Mouse (Mus musculus): Measurements from ENCODE around the gene Pop7.

Gene Pop7

DNA sequence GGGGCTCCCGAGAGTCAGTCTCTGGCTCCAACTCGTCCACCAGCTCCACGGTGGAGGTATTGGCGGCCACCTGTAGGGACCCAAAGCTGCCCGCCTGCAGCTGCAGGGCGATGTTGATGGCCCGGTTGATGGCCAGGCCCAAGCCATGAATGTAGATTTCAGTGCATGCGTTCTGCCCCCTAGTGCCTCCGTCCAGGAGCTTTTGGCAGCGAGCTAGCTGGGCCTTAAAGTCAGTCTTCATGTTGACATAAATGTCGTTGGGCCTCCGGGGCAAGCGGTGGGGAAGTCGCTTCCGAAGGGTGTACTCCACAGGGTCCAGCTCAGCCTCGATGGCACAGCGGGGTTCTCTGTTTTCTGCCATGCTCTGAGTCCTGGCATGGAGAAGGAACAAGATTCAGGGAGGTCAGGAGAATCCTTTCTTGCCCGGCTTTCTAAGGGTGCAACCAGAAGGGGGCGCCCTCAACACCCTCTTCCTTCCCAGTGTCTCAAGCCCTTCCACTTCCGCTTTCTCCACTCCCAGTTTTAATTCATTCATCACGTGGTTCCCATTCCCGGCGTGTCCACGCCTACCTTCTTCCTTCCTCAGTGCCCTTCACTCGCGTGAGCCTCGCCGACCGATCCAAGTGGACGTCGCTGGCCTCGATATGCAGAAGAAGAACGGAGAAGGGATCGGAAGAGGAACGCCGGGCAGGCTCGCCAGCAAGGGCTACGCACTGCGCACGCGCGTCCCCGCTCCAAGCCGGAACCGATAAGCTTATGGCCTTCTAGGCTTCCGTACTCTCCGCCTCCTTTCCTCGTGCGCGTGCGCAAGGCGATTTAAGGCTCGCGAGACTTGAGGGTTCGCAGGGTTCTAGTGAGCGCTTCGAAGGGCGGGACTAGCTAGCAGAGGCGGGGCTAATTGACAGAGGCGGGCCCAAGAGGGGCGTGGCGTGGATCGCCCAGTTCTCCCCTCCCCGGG is at the start of gene Pop7:
Gene Pop7 (minus strand): TSS at position 810 of the 958 bp plus-strand sequence.
- peak; percentile 100 for DNase-seq (ENCODE audit: low read depth)

GRCm38 (mm10) chr5:137551119-137551518 is 48.8 kb upstream of the Pop7 start:
- peak; percentile 32 for DNase-seq (ENCODE audit: low read depth)

GRCm38 (mm10) chr5:137549840-137550239 is 47.5 kb upstream of the Pop7 start:
- peak; percentile 60 for DNase-seq (ENCODE audit: low read depth)

GRCm38 (mm10) chr5:137545596-137545995 is 43.3 kb upstream of the Pop7 start:
- no peak for DNase-seq (ENCODE audit: low read depth)

GRCm38 (mm10) chr5:137544926-137545325 is 42.6 kb upstream of the Pop7 start:
- peak; percentile 30 for DNase-seq (ENCODE audit: low read depth)

- DNase-seq (ENCODE audit: low read depth), result no peak
Observed at GRCm38 (mm10) chr5:137541768-137542540, 39.6 kb upstream of the Pop7 start.

GRCm38 (mm10) chr5:137540991-137541390 is 38.7 kb upstream of the Pop7 start:
- DNase-seq (ENCODE audit: low read depth), result no peak

- DNase-seq (ENCODE audit: low read depth), result peak; percentile 44
Observed at GRCm38 (mm10) chr5:137539291-137539801, 37.0 kb upstream of the Pop7 start.

DNA sequence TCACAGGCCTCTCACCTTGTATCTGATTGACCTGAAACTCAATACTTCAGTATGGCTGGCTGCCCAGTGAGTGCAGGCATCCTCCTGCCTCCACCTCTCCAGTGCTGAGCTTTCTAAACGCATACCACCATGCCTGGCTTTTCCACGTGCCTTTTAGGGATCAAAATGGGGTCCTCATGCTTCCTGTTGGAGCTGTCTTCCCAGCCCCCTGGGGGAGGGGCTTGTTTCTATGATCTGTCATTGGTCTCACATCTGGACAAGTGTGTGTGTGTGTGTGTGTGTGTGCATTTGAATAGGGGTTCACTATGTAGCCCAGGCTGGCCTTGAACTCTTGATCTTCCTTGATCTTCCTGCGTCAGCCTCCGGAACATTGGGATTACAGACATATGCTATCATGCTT is 35.1 kb upstream of the Pop7 start:
- no peak for DNase-seq (ENCODE audit: low read depth)

DNA sequence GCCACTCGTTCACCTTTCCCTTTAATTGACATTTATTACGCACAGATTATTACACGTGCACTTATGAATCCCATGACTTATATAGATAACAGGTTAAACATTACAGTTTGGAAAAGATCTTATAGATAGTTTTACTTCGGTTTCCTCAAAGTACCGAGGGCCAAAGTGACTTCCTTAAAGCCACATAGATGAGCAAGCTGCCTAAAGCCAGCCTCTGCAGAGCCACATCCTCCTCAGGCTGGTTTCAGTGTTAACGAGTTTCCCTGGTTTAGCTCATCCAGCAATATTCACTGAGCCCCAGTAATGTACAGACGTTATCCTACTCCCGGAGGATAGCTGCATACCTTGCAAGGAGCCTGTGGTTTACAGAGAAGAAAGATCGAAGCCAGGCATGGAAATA is 33.0 kb upstream of the Pop7 start:
- DNase-seq (ENCODE audit: low read depth), result no peak

GRCm38 (mm10) chr5:137534762-137535161 is 32.4 kb upstream of the Pop7 start:
- no peak for DNase-seq (ENCODE audit: low read depth)

DNA sequence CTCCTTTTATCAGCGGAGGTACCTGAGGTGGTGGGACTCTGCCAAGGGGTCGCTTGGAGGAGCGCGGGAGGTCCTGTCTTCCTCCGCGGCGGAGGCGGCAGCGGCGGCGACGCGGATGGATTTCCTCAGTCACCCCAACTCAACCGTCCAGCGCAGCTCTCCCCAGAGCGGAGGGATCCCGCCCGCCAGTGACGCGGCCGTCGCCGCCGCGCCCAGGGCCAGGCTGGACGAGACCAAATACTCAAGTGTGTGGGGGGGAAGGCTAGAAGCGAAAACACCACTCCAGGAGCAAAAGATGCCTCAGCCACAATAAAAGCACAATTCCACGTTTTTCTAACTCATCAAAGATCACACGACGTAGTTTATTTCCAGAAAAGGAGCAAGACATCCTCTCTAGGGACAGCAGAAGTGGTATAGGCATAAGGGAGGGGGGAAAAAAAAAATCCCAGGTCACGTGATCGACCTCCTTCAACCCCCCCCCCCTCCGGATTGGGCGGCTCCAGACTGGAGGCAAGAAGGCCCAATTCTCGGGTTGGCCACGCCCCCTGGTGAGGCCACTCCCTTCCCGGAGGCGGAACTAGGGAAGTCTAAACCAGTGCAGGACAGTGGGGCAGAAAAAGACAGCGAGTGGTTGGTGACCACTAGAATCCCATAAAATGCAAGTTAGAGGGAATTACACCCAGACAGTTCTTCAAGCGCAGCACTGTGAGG is 31.0 kb upstream of the Pop7 start, which contains the start of the genes Epo and Gnb2:
Gene Epo (minus strand): TSS at position 126 of the 711 bp plus-strand sequence.
Gene Gnb2 (minus strand): TSS at position 394 of the 711 bp plus-strand sequence.
- peak; percentile 100 for DNase-seq (ENCODE audit: low read depth)

DNA sequence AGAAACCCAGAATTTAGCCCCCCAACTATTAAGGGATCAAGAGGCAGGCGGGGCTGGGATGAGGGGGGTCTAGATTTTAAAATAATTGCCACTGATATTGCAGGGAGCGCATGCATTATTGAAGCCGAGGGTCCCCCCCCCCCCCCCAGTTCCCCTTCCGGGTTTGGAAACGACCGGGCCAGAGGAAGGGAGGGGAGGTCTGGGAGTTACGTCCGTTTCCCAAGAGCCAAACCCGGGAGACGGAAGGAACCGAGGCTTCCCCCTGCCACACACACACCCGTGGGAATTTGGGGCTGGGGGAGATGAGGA is 30.4 kb upstream of the Pop7 start:
- DNase-seq (ENCODE audit: low read depth), result no peak

GRCm38 (mm10) chr5:137532131-137532807 is 30.0 kb upstream of the Pop7 start:
- peak; percentile 50 for DNase-seq (ENCODE audit: low read depth)

GRCm38 (mm10) chr5:137531414-137532130 is 29.3 kb upstream of the Pop7 start:
- peak; percentile 61 for DNase-seq (ENCODE audit: low read depth)

GRCm38 (mm10) chr5:137530588-137531413 is 28.5 kb upstream of the Pop7 start:
- peak; percentile 86 for DNase-seq (ENCODE audit: low read depth)

DNA sequence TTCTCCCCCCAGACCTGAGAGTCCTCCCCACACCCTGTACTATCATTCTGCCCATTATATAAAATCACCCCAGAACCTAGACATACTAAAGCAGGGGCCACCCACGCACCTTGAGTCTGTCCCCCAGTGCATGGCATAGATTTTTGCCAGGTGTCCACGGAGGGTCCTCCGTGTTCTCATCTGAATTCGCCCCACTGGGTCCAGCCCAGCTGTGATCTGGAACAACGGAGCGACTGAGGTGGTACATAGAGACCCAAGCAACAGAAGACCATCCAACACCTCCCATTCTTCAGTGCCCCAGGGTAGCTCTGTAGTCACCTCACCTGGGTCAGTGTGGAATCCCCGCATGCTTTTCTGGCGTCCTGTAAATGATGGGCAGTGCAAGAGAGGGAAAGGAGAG is 27.8 kb upstream of the Pop7 start:
- DNase-seq (ENCODE audit: low read depth), result no peak

DNA sequence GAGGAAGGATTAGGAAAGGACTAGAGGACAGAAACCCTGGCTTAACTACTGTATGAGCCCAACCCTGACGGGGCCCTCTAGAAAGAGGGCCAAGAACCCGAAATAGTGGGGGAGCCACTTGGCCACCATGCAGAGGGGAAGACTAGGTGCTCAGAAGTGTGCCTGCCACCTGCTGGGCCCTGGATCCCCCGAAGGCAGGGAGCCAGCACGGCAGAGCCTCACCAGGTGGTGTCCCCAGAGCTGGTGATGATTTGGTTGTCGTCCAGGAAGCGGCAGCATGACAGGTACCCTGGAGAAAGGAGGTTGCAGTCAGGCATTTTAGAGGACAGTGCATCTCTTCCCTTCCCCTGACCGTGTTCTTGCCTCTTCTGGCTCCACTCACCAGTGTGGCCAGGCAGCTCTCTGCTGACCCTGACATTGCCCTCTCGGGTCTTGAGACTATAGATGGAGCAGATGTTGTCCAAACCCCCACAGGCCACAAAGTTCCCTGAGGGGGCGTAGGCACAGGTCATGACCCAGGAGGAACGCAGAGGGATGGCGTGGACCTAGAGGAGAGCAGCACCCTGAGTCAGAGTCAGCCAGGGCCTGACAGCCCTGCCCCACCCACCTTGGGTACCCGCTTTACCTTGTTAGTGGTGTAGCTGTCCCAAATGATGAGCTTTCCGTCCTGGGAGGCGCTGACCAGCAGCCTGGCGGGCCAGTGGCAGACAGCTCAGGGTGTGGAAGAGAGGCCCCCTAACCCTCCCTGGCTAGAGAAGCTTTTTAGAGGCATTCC is 27.1 kb upstream of the Pop7 start:
- DNase-seq (ENCODE audit: low read depth), result no peak

All from NIH3T3 (cell line).